In the genomic region with DNA sequence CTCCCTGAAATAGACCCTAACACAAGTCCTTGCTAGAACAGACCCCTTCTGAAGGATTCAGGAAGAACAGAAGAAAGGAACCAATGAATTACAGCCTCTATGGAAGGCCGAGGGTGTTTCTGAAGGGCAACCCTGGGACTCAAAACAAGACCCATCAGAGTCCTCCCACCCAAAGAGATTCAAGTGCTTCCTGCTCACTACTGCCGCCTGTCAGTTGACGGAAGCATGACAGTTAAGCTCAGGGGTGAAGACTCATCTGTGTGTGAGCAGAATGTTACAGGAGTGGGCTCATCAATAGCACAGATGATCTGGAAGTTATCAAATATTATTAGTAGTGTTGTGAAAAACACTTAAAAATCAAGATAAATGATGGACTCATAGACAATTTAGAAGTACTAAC, we compare ENCODE assay signal across 15 mouse cellular contexts.
DNase-seq lines count a peak whose midpoint lies in the region; ATAC-seq and TF ChIP-seq lines count a peak whose summit lies in the region.
"Had no signal": no experiment of that assay in that cellular context is flagged by ENCODE, and none has a peak within 500 bp of the region (broad histone marks: within the 10 kb centered on the region; RNA-seq: fewer than 3 reads in every experiment).

No protein-coding gene starts in this region.

- TF ChIP-seq EP300 in lung, postnatal 0 days (IDR thresholded peaks at IDR 0.05): no peak

- H3K36me3 ChIP-seq in kidney, postnatal 0 days (ENCODE audit: insufficient read depth, low read length): no peaks in the 10 kb centered on the region
- H3K36me3 ChIP-seq in lung, postnatal 0 days (ENCODE audit: insufficient read depth, low read length): no peaks in the 10 kb centered on the region
- H3K36me3 ChIP-seq: forebrain, embryonic 12.5 days; heart, embryonic 13.5 days; kidney, embryonic 15.5 days; limb, embryonic 13.5 days; lung, embryonic 15.5 days had no signal

- no peak overlapping the region for H3K9ac ChIP-seq in kidney, postnatal 0 days (ENCODE audit: low read depth, low read length)
- H3K9ac ChIP-seq in lung, postnatal 0 days (replicated peaks; ENCODE audit: low read depth): no peak overlapping the region
- H3K9ac ChIP-seq: forebrain, embryonic 12.5 days; heart, embryonic 13.5 days; kidney, embryonic 15.5 days; limb, embryonic 13.5 days; lung, embryonic 15.5 days had no signal

- H3K4me1 ChIP-seq in kidney, postnatal 0 days (replicated peaks; ENCODE audit: insufficient read depth, low read length): no peaks in the 10 kb centered on the region
- H3K4me1 ChIP-seq in lung, postnatal 0 days (ENCODE audit: insufficient read depth, low read depth, low read length): no peaks in the 10 kb centered on the region
- H3K4me1 ChIP-seq: forebrain, embryonic 12.5 days; heart, embryonic 13.5 days; lung, embryonic 15.5 days had no signal

- intact Hi-C loops in heart, postnatal 25 days (cut with DNase I): no loop called here

- no peak overlapping the region for H3K27ac ChIP-seq in kidney, postnatal 0 days
- H3K27ac ChIP-seq in lung, postnatal 0 days (ENCODE audit: low read length): no peak overlapping the region
- H3K27ac ChIP-seq: forebrain, embryonic 12.5 days; heart, embryonic 13.5 days; kidney, embryonic 15.5 days; limb, embryonic 13.5 days; lung, embryonic 15.5 days had no signal

- H3K9me3 ChIP-seq in kidney, postnatal 0 days (replicated peaks; ENCODE audit: low read length): no peaks in the 10 kb centered on the region
- H3K9me3 ChIP-seq in lung, postnatal 0 days (ENCODE audit: low read length): no peaks in the 10 kb centered on the region
- H3K9me3 ChIP-seq: forebrain, embryonic 12.5 days; heart, embryonic 13.5 days; kidney, embryonic 15.5 days; limb, embryonic 13.5 days; lung, embryonic 15.5 days had no signal

- no peaks in the 10 kb centered on the region for H3K27me3 ChIP-seq in kidney, postnatal 0 days (ENCODE audit: insufficient read depth, low read length)
- no peaks in the 10 kb centered on the region for H3K27me3 ChIP-seq in lung, postnatal 0 days (replicated peaks; ENCODE audit: insufficient read depth, low read length)
- H3K27me3 ChIP-seq: forebrain, embryonic 12.5 days; heart, embryonic 13.5 days; kidney, embryonic 15.5 days; lung, embryonic 15.5 days had no signal

- no peak for ATAC-seq in kidney, postnatal 0 days (replicated peaks; ENCODE audit: low FRiP score, low read depth)
- no peak for ATAC-seq in lung, postnatal 0 days

- H3K4me3 ChIP-seq in kidney, postnatal 0 days (replicated peaks; ENCODE audit: low read depth, low read length): no peak overlapping the region
- no peak overlapping the region for H3K4me3 ChIP-seq in lung, postnatal 0 days (ENCODE audit: low read depth, low read length)
- H3K4me3 ChIP-seq: forebrain, embryonic 12.5 days; heart, embryonic 13.5 days; kidney, embryonic 15.5 days; limb, embryonic 13.5 days; lung, embryonic 15.5 days had no signal

- peak; percentile 40; the same call in 1 of the 2 replicates for TF ChIP-seq CTCF in kidney, postnatal 0 days (IDR thresholded peaks at IDR 0.05; ENCODE audit: low read depth)
- peak; percentile 47 for TF ChIP-seq CTCF in lung, postnatal 0 days (IDR thresholded peaks at IDR 0.05)

- 81% methylated on average over 3 of the region's 3 CpGs for WGBS in kidney, postnatal 0 days
- 73% methylated on average over 3 of the region's 3 CpGs for WGBS in lung, postnatal 0 days

- H3K4me2 ChIP-seq in kidney, postnatal 0 days (ENCODE audit: low read length): no peak overlapping the region
- no peak overlapping the region for H3K4me2 ChIP-seq in lung, postnatal 0 days (replicated peaks; ENCODE audit: low read depth, low read length)
- H3K4me2 ChIP-seq: forebrain, embryonic 12.5 days; heart, embryonic 13.5 days; kidney, embryonic 15.5 days; limb, embryonic 13.5 days; lung, embryonic 15.5 days had no signal

- no peak for DNase-seq in kidney, postnatal 0 days (ENCODE audit: low spot score)
- no peak for DNase-seq in kidney, postnatal 36 days
- DNase-seq in lung, postnatal 0 days (ENCODE audit: low spot score): no peak
- DNase-seq in lung, postnatal 4 days: no peak
- DNase-seq in ES-CJ7 (ENCODE audit: low read depth, low spot score) (peak; percentile 52), ZHBTc4 (ENCODE audit: low read depth, low spot score) (peak; percentile 48)
- no peak for DNase-seq in B cell, adult 2 months
- DNase-seq in heart, postnatal 25 days (ENCODE audit: low spot score): no peak
- DNase-seq: midbrain, embryonic 14.5 days; right cerebral cortex, adult 18-20 months had no signal

Comparison
In these comparisons a context has a peak if more than half of its experiments do, and no peak if none do; other contexts are left out.
1. DNase-seq: peak in ES-CJ7 (single experiment) and ZHBTc4 (single experiment); none in kidney, postnatal 0 days (single experiment), kidney, postnatal 36 days (0 of 2), lung, postnatal 0 days (single experiment), lung, postnatal 4 days (0 of 2), B cell, adult 2 months (0 of 2) and heart, postnatal 25 days (single experiment).